Mouse (Mus musculus) stomach, postnatal 0 days (tissue): ENCODE data around the gene Dyrk3.

ENCODE experiments used
- CTCF ChIP-seq: IDR thresholded peaks from 2 replicates; pipeline ENCODE4 v1.5.1; 2016; ENCODE audit warnings: antibody characterized with exemption, low read depth, mild to moderate bottlenecking, moderate library complexity
- EP300 ChIP-seq: optimal IDR thresholded peaks from 2 replicates; pipeline ENCODE3; 2016; ENCODE audit warnings: antibody characterized with exemption

GRCm38 (mm10) chr1:131146181-131146614, 8.1 kb upstream of the Dyrk3 start:
- TF ChIP-seq CTCF = no peak
- TF ChIP-seq EP300 = no peak
